Mouse (Mus musculus): ENCODE measurements at regions not wholly inside any gene's neighbourhood (a gene's known extent, or its start where the extent isn't known, plus 50 kb on each side); places are given as distances from the start of the nearest gene placed in this dataset.

DNA sequence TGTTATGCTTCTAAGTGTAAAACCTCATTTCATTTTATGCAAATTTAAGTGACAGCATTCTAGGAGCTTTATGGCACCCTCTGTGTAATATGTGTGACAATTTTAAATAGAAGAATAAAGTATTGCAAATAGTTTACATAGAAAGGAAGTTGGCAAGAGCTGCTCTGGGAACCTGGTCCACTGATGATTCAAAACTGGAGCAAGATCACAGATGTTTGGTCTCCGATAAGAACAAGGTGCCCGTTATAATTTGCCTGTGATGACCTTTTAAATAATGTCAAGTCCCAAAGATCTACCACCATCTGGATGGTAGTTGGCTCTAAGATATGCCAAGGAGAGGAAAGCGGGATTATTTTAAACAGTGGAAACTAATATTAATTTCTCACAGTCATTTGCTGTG, 607.1 kb downstream of the Robo2 start:
- no peak for TF ChIP-seq GATA1 (IDR thresholded peaks at IDR 0.05; ENCODE audit: low read length)
- no peak for TF ChIP-seq TAL1 (IDR thresholded peaks at IDR 0.05; ENCODE audit: low read length)
